Mouse (Mus musculus) hindbrain, postnatal 0 days (tissue): Measurements from ENCODE around the gene Elf2. TPM values are rescaled to one million over a fixed set of nuclear protein-coding genes. Genes with fewer than 3 reads are reported as not detected.
A peak's percentile ranks its signal among the peaks of the same experiment; 100 is the strongest.

Experiments
- ATAC-seq: fragments of 200-750 bp; cut with Nextera tagmentation; 2 replicates; pipeline ENCODE4 v1.8.0; 2017; ENCODE audit warnings: mild to moderate bottlenecking, moderate TSS enrichment, moderate library complexity
- DNase-seq: peaks from one replicate; pipeline ENCODE4 v3.0.0-alpha.2; 2015; ENCODE audit warnings: low spot score
- H3K27ac ChIP-seq: fragments of 300-500 bp; sonication (generic); 2 replicates; pipeline ENCODE4 v1.5.1; 2014; ENCODE audit warnings: mild to moderate bottlenecking
- H3K27me3 ChIP-seq: fragments of 300-500 bp; sonication (generic); 2 replicates; pipeline ENCODE4 v1.6.1; 2014; ENCODE audit warnings: low read length, mixed read lengths; ENCODE audit not compliant: insufficient read depth
- H3K36me3 ChIP-seq: fragments of 300-500 bp; sonication (generic); 2 replicates; pipeline ENCODE4 v1.6.1; 2014; ENCODE audit warnings: low read length, mixed read lengths; ENCODE audit not compliant: insufficient read depth
- H3K4me1 ChIP-seq: fragments of 300-500 bp; sonication (generic); 2 replicates; pipeline ENCODE4 v1.6.1; 2014; ENCODE audit warnings: antibody characterized with exemption, low read length, mixed read lengths; ENCODE audit not compliant: insufficient read depth
- H3K4me2 ChIP-seq: fragments of 300-500 bp; sonication (generic); 2 replicates; pipeline ENCODE4 v1.6.1; 2014; ENCODE audit warnings: low read depth, mild to moderate bottlenecking, low read length, moderate library complexity, mixed read lengths
- H3K4me3 ChIP-seq: fragments of 300-500 bp; sonication (generic); 2 replicates; pipeline ENCODE4 v1.5.1; 2014; ENCODE audit warnings: low read length
- H3K9ac ChIP-seq: fragments of 300-500 bp; sonication (generic); replicated peaks from 2 replicates; pipeline ENCODE4 v1.6.1; 2014; ENCODE audit warnings: mild to moderate bottlenecking, low read length, moderate library complexity, mixed read lengths
- H3K9me3 ChIP-seq: fragments of 300-500 bp; sonication (generic); 2 replicates; pipeline ENCODE4 v1.6.1; 2016; ENCODE audit warnings: low read length, mixed read lengths
- CTCF ChIP-seq: IDR thresholded peaks from 2 replicates; pipeline ENCODE4 v1.5.1; 2016; ENCODE audit warnings: antibody characterized with exemption, control low read depth, low read depth
- WGBS: fragments of 180-500 bp; shearing (Covaris S2); extraction: QIAGEN DNeasy Blood & Tissue Kit; methylation state at CpG from one replicate; pipeline ENCODE4 v1.1.7; 2014; 5-methylcytosine and 5-hydroxymethylcytosine counted together
- polyA plus RNA-seq: library from polyadenylated mRNA; unstranded; fragments of >200 nt; fragmentation: Nextera tagmentation; extraction: Ambion mirVana; gene quantifications from 2 replicates; pipeline ENCODE4 v1.2.1, GENCODE M21; 2015
- total RNA-seq: library from RNA; depleted of rRNA; stranded (reverse); fragments of >200 nt; gene quantifications from 2 replicates; pipeline ENCODE4 v1.2.3, GENCODE M21; 2014

Elf2 gene
- total and polyA plus RNA-seq, 2 experiments from 2014 or later: 32.6 to 47.8 TPM

DNA sequence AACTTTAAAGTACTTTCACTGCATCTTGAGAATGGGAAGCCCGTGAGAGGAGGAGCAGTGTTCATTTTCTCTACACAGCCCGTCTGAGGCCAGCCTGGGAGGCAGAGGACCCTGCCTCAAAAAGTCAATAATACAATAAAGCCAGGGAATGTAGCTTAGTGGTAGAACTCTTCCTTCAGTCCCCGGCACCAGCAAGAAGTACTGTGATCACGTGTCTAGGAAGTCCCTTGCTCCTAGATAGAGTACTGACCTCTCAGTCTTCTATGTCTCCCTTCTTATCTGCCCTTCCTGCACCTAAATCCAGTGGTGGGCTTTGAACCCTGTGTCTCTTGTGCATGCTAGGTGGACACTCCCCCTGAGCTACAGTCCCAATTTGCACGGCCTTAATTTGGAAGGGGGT lies 109.6 kb downstream of the Elf2 start:
- no peak for ATAC-seq
- no peaks in the 10 kb centered on the region for H3K36me3 ChIP-seq
- H3K4me1 ChIP-seq: no peaks in the 10 kb centered on the region
- no peaks in the 10 kb centered on the region for H3K27me3 ChIP-seq
- no peak overlapping the region for H3K4me2 ChIP-seq
- no peak overlapping the region for H3K9ac ChIP-seq
- H3K27ac ChIP-seq: 0 out of 2 replicates have a peak overlapping the region, but pooled peaks have one; percentile 26
- TF ChIP-seq CTCF: no peak
- DNase-seq: no peak
- no peak overlapping the region for H3K4me3 ChIP-seq
- no peaks in the 10 kb centered on the region for H3K9me3 ChIP-seq
- 74% methylated on average over 5 of the region's 5 CpGs for WGBS

DNA sequence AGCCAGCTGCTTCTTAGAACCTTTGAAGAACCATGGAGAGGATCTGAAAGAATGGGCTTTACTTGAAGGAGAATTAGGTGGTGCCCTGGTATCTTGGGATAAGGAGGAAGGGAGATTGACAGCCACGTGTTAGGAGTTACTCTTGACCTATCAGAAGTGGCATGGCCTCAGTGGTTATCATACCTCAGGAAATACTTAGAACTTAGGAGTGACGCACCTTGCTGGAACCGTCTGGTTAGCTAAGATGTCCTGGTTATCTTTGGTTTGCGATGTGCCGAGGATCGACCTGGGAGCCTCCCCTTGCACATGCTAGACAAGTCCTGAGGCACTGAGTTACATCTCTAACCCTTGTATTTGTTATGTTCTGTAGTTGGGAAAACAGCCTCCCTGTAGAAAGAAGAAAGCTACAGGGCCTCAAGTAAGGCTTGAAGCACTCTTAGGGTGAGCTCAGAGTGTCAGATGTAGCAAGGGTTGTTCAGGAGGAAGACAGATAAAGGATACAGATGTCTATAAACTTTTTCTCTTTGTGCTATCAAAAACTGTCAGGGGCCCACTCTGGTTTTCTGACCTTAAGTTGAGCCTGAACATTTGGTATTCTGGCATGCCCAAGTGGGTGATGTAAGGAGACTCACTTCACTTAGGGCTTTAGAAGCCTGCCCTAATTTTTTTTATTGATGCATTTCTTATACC lies 110.2 kb downstream of the Elf2 start:
- no peak overlapping the region for H3K9ac ChIP-seq
- no peak overlapping the region for H3K4me2 ChIP-seq
- no peak overlapping the region for H3K27ac ChIP-seq
- H3K4me3 ChIP-seq: no peak overlapping the region
- no peaks in the 10 kb centered on the region for H3K36me3 ChIP-seq
- WGBS: 98% methylated on average over 6 of the region's 6 CpGs
- TF ChIP-seq CTCF: no peak
- ATAC-seq (no peak), DNase-seq (no peak)
- no peaks in the 10 kb centered on the region for H3K9me3 ChIP-seq
- H3K4me1 ChIP-seq: no peaks in the 10 kb centered on the region
- no peaks in the 10 kb centered on the region for H3K27me3 ChIP-seq

DNA sequence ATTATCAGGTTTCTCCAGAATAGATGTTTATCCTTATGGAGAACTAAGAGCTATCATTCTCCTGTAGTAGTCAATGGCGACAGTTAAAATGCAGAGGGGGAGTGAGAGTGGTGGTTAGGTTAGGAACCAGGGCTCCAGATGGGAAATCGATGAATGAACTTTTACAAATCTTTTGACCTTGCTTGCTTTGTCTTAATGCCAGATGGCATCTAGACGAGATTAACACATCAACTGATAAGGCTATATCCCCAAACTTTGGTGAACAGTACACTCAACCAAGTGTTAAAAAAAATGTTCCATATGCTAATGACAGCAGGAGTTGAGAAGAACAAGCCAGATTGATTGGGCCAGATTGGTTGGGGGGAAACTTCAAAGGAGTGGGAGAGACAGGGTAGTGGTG lies 111.2 kb downstream of the Elf2 start:
- H3K9ac ChIP-seq: no peak overlapping the region
- WGBS: 67% methylated on average over 3 of the region's 3 CpGs
- H3K27me3 ChIP-seq: no peaks in the 10 kb centered on the region
- DNase-seq (no peak), ATAC-seq (no peak)
- no peaks in the 10 kb centered on the region for H3K9me3 ChIP-seq
- H3K4me3 ChIP-seq: no peak overlapping the region
- H3K4me2 ChIP-seq: no peak overlapping the region
- H3K36me3 ChIP-seq: no peaks in the 10 kb centered on the region
- no peaks in the 10 kb centered on the region for H3K4me1 ChIP-seq
- no peak overlapping the region for H3K27ac ChIP-seq
- TF ChIP-seq CTCF: no peak

DNA sequence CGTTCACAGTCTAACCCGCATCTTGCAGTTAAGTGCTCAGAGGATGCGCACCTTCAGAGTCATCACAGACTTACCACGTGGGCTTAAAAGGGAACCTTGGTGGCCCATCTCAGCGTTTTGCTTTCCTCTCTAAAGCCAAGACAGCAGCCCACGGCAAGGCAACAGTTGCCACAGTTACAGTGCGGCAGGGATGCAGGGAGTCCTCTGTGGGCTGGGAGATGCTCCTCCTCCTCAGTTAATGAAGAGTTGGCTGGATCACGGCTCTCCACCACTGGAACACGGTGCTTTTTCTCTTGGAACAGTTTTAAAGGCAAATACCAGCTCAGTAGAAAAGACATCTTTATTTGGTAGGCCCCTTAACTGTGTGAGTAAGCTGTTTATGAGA lies 111.7 kb downstream of the Elf2 start:
- no peak for DNase-seq
- no peaks in the 10 kb centered on the region for H3K36me3 ChIP-seq
- no peak overlapping the region for H3K4me2 ChIP-seq
- H3K27me3 ChIP-seq: no peaks in the 10 kb centered on the region
- ATAC-seq: no peak
- no peak for TF ChIP-seq CTCF
- H3K27ac ChIP-seq: no peak overlapping the region
- no peaks in the 10 kb centered on the region for H3K9me3 ChIP-seq
- no peak overlapping the region for H3K9ac ChIP-seq
- no peak overlapping the region for H3K4me3 ChIP-seq
- WGBS: 57% methylated on average over 9 of the region's 9 CpGs
- H3K4me1 ChIP-seq: no peaks in the 10 kb centered on the region

DNA sequence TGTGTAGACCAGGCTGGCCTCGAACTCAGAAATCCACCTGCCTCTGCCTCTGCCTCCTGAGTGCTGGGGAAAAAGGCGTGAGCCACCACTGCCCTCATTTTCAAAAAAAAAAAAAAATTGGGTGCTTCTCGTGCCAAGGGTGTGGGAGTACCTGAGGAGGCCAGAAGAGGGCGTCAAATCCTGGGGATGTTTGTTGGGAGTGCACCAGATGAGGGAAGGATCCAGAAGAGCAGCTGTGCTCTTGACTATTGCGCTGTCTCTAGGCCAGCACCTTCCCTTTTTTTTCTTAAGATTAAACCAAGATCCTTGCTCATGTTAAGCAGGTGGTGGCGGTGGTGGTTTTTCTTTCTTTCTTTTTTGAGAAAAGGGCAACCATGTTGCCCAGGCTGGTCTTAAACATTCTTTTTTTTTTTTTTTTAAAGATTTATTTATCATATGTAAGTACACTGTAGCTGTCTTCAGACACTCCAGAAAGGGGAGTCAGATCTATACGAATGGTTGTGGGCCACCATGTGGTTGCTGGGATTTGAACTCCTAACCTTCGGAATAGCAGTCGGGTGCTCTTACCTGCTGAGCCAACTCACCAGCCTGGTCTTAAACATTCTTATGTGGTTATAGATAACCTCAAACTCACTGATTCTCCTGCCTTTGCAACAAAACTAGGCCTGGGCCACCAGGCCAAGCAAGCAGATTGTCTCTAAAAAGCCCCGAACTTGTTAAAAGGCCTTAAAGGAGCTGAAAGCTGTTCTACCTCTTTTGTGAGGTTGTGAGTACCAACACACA lies 112.2 kb downstream of the Elf2 start:
- H3K9me3 ChIP-seq: no peaks in the 10 kb centered on the region
- H3K4me1 ChIP-seq: no peaks in the 10 kb centered on the region
- DNase-seq: peak; percentile 49
- no peaks in the 10 kb centered on the region for H3K27me3 ChIP-seq
- no peaks in the 10 kb centered on the region for H3K36me3 ChIP-seq
- no peak for ATAC-seq
- peak; percentile 53 for TF ChIP-seq CTCF
- no peak overlapping the region for H3K27ac ChIP-seq
- WGBS: 71% methylated on average over 10 of the region's 10 CpGs
- H3K4me2 ChIP-seq: no peak overlapping the region
- H3K9ac ChIP-seq: no peak overlapping the region
- no peak overlapping the region for H3K4me3 ChIP-seq

GRCm38 (mm10) chr3:51226601-51227000 lies 113.9 kb downstream of the Elf2 start:
- no peak overlapping the region for H3K27ac ChIP-seq
- H3K4me3 ChIP-seq: no peak overlapping the region
- H3K27me3 ChIP-seq: no peaks in the 10 kb centered on the region
- no peak for TF ChIP-seq CTCF
- DNase-seq (no peak), ATAC-seq (no peak)
- peak overlapping the region; percentile 69; the same call in 1 of the 2 replicates for H3K4me2 ChIP-seq
- H3K36me3 ChIP-seq: no peaks in the 10 kb centered on the region
- H3K4me1 ChIP-seq: no peaks in the 10 kb centered on the region
- no peak overlapping the region for H3K9ac ChIP-seq
- no peaks in the 10 kb centered on the region for H3K9me3 ChIP-seq
- 80% methylated on average over 3 of the region's 3 CpGs for WGBS

DNA sequence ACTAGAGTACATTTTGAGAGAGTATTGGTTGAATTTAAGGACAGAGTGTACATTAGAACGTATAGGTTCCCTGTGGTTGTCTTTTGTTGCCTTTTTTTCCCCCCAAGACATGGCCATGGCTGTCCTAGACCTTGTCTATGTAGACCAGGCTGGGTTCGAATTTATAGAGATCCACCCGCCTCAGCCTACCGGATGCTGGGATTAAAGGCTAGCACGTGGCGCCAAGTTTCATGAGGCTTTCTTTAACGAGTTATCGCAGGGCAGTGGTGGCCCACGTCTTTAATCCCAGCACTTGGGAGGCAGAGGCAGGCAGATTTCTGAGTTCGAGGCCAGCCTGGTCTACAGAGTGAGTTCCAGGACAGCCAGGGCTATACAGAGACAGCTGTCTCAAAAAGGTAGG lies 114.5 kb downstream of the Elf2 start:
- Histone ChIP-seq H3K9ac (no peak overlapping the region), H3K4me2 (peak overlapping the region; percentile 69), H3K9me3 (no peaks in the 10 kb centered on the region), H3K36me3 (no peaks in the 10 kb centered on the region), H3K27ac (no peak overlapping the region), H3K4me1 (no peaks in the 10 kb centered on the region), H3K4me3 (peak overlapping the region; percentile 88), H3K27me3 (no peaks in the 10 kb centered on the region)
- DNase-seq (no peak), ATAC-seq (no peak)
- 96% methylated on average over 10 of the region's 10 CpGs for WGBS
- TF ChIP-seq CTCF: no peak
